Mouse (Mus musculus): ENCODE measurements around the gene Rps16.

Gene Rps16

DNA sequence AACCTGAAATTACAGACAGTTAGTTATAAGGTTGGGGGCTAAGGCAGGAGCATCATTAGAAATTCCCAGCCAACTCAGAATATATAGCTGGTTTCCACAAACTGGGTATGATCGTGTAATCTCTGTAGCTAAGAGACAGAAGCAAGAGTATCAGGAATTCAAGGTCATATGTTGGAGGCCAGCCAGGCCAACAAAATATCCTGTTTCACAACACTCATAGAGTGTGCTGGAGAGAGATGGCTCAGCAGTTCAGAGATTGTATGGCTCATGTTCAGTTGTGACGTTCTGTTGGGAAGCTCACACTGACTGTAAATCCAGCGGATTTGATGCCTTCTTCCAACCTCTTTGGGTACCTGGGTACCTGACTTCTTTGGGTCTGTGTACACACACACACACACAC is 2.7 kb upstream of the Rps16 start:
- DNase-seq (ENCODE audit: low read depth, low spot score), result no peak

DNA sequence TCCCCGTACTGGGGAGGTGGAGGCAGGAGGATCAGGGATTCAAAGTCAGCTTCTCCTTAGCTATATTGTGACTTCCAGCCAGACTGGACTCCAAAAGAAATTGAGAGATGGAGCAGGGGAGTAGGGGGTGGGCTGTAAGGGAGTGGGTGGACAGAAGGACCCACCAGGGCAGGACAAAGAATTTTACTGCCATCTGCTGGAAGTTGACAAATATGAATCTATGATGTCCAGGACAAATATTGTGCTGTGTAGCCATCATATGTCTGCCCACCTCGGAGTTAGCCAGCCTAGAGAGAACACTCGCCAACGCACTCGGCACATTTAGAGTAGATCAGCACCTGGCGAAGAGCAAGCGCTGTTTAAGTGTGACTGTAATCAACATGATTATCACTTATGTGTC is 1.9 kb upstream of the Rps16 start:
- no peak for DNase-seq (ENCODE audit: low read depth, low spot score)

DNA sequence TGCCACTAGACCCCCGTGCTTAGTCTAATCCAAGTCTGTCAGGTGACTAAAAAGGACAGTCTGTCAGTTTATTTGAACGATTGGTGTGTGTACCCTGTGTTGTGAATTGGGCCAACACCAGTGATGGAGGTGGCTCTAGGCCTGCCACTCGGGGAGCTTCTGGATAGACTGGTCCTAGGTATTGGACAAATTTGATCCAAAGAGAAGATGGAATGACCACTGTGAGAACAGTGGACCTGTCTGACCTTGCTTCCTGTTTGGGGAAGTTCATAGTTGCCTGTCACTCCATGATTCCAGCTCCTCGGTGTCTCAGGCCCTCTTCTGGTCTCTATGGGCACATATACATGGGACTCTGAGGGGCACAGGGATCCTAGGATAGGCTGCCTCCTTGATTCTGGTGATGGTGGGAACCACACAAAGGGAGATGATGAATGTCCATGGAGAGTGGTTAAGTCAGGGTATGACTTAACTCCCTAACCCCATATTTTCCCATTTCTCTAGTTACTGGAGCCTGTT is 1.3 kb downstream of the Rps16 start:
- no peak for DNase-seq (ENCODE audit: low read depth, low spot score)

DNA sequence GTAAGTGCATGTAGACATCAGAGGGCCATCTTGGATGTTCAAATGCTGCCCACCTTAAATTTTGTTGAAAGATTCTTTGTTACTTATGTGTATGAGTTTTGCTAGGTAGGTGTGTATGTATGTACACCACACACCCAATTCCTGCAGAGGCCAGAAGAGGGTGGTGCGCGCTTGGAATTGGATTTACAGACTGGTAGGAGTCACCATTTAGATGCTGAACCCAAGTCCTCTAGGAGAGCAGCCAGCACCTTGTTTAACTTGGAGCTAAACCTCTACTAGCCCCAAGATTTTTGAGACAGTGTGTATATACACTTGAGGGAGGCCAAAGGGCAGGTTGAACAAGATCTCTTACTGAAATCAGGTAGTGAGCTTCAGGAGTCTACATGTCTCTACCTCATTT is 2.8 kb downstream of the Rps16 start:
- DNase-seq (ENCODE audit: low read depth, low spot score), result no peak

DNA sequence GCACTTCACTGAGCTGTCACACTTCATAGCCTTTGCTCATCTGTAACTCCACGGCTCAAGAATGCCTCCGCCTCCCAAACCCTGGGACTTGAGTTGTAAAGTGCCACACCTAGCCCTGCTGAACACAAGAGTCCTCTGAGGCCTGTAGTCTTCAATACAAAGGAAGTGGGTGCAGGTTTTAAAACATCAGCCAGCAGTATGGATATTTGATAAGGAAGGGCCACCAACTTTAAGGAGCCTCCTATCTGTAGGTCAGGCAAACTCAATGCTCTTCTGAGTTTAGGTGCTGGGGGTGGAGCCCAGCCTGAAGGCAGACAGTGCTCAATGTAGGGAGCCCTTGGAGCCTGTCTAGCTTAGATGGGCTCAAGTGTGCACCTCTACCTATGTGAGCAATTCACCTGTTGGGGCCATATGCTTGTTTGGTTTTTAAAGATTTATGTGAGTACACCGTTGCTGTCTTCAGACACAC is 3.7 kb downstream of the Rps16 start:
- DNase-seq (ENCODE audit: low read depth, low spot score), result no peak

DNA sequence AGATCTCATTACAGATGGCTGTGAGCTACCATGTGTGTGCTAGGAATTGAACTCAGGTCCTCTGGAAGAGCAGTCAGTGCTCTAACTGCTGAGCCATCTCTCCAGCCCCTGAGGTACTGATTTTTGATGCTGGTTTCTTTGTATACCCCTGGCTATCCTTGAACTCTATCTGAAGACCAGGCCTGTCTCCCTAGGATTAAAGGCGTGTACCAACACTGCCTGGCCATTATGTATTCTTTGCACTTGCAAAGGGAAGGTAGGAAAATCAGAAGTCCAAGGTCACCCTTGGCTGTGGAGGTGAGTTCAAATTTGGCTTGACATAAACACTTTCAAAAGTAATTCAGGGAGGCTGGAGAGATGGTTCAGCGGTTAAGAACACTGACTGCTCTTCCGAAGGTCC is 4.1 kb downstream of the Rps16 start:
- no peak for DNase-seq (ENCODE audit: low read depth, low spot score)

DNA sequence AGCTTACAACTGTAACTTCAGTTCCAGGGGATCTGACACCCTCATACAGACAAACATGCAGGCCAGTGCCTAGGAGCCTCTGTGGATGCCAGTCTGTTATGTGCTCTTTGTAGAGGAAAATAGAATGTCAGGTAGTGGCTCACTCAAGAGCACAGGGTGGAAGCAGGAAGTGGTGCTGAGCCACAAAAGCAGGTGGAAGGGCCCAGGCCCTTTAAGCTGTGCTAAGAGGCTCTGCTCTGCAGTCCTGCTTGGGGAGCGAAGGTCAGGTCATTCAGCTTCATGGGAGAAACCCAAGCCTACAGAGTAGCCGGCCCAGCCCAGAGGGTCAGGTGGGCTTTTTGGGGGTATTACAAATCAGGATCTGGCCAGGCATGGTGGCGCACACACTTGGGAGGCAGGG is 4.8 kb downstream of the Rps16 start:
- no peak for DNase-seq (ENCODE audit: low read depth, low spot score)

DNA sequence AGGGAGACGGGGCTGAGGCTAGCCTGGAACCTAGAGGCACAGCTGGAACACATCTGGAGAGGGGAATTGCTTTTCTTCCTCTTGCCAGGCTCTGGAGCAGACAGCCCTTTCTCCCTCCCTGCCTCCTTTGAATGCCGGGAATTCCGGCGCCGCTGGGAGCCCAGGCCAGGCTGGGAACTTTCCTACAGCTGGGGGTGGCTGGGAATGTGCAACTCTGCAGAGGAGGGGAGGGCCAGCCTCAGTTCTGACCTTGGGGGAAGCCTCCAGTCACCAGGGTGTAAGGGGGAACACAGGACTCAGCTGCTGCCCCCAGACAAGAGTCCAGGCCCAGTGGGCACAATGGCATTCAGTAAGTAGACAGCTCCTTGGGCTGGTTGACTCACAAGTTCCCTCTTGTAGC is 6.5 kb downstream of the Rps16 start:
- no peak for DNase-seq (ENCODE audit: low read depth, low spot score)

DNA sequence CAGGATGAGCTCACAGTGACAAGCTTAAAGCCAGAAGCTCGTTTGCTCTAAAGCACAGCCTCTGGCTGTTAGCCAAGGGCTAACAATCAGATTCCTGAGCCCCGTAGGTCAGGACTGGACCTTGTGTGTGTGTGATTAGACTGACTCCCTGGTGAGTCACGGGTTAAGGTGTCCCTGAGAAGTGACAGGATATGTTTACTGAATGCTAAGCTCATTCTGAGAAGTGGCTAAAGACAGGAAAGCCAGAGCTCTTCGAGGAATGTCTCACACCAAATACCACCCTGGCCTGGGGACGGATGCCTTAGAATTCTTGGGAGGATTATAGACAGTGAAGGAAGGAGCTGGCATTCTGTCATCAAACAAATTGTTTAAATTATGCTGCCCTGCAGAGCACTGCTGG is 7.5 kb downstream of the Rps16 start:
- no peak for DNase-seq (ENCODE audit: low read depth, low spot score)

DNA sequence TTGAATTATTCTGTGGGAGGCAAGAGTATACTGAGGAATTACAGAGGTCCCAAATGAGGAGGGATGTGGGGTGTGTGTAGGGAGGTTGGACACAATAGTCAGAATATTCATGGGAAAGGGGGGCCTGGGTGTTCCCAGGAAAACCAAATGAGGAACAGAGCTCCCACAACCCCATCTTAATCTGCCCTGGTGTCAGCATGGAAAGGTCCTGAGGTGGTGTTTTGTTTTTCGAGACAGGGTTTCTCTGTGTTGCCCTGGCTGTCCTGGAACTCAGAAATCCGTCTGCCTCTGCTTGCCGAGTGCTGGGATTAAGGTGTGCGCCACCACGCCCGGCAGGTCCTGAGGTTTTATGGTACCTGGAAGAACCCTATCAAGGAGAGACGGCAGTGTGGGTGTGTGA is 8.0 kb downstream of the Rps16 start:
- DNase-seq (ENCODE audit: low read depth, low spot score), result no peak

DNA sequence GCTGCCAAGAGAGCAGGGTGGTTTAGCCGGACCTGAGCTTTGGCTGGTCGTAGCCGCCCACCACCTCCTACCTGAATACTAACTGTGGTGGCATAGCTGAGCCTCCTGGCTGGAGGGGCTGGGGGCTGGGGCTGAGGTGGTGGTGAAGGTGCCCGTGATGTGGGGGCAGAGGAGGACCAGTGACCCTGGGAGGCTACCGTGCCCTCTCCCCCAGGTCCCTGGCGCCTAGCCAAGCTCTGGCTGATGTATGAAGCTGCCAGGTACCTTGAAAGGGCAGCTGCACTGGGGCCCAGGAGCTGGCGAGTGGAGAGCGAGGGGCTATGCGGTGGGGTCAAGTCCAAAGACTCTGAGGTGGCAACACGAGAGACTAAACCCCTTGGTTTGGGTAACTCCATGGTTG is 9.4 kb downstream of the Rps16 start:
- DNase-seq (ENCODE audit: low read depth, low spot score), result no peak

DNA sequence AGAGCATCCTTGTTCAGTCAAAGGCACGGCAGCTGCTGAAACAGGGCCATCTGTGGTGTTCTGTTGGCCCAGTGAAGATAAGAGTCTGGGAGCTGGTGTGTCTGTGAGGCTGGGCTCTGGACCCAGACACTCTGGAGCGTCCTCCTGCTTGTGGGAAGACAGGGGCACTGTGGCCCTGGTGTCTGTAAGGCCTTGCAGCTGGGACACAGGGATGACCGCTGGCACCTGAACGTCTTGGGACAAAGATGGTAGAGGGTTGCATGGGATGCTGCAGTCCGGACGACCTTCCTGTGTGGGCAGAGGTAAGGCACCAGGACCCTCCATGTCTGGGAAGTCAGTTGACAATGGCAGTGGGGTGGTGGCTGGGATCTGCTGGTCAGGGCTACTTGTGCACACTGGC is 9.8 kb downstream of the Rps16 start:
- DNase-seq (ENCODE audit: low read depth, low spot score), result no peak

DNA sequence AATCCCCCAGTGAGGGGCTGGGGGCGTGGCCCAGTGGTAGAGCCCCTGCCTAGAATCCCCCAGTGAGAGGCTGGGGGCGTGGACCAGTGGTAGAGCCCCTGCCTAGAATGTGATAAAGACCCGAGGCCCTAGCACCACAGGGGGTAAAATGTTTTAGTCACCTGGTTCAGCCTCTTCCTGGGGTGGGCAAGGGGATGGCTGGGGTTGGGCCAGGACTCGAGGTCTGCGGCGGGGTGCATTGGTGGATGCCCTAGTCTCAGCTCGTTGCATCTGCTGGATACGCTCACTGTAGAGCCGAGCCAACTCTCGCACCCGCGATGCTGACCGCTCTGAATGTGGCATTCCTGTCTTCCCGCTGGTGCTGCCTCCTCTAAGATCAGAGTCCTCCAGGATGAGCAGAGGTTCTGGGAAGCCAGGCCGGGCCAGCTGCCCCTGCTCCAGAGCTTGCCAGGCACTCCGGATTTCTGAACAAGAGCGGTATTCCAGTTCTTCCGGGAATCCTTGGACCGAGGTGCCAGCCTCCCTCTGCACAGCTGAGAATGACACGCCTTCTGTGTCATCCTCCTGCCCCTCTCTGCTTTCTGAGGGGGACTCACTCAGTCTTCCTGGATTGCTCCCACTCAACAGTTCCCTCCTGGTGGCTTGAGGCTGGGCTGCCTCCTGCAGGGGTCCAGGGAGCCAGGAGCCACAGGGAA is 11.3 kb downstream of the Rps16 start:
- DNase-seq (ENCODE audit: low read depth, low spot score), result no peak

DNA sequence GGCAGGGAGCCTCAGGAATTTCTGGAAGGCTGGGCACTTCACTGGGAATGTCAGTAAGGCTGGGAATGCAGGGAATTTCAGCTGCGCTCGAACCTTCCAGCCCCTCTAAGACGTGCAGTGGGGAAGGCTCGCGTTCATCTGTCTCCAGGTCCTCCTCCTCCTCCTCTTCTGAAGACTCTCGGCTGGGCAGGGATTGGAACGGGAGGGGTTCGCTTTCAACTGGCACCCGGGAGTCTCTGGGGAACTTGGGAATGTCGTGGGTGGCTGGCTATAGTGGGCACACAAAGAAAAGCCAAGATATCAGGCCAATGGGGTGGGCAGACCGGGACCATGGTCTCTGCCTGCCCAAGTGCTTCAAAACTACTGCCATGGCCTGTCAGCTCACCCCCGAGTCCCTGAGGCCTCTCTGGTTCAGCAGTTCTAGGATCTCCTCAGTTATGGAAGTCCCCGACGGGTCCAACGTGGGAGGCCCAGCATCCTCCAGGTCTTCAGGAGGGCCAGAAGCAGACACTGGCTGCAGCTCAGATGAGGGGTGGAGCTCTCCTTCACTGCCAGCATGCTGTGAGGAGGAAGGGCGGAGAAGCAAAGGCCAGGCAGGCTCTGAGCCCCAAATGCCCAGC is 12.1 kb downstream of the Rps16 start:
- no peak for DNase-seq (ENCODE audit: low read depth, low spot score)

DNA sequence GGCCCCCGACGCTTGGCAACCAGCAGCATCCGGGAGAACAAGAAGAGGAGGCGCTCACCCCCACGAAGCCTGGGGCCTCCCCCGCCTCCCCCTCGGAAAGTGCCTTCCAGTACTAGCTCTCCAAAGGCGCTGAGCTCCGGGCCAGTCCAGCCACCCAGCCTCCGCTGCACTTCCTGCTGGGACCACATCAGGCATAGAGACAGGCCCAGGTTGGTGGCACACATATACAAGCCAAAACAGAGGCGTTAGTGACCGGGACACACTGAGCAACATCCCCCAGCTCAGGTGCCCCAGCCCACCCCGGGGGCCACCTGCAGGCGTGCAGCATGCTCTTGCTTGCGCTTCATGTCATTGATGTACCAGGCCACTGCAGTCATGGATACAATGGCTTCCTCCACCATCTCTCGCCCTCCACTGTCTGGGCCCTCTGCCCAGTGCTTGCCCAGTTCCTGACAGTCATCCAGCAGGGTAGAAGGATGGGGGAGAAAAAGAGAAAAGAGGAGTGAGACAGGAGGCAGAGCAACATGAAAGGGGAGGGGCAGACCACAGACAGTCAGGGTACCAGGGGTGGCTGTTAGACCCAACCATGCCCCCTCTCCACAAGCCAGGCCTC is 17.3 kb downstream of the Rps16 start:
- no peak for DNase-seq (ENCODE audit: low read depth, low spot score)

DNA sequence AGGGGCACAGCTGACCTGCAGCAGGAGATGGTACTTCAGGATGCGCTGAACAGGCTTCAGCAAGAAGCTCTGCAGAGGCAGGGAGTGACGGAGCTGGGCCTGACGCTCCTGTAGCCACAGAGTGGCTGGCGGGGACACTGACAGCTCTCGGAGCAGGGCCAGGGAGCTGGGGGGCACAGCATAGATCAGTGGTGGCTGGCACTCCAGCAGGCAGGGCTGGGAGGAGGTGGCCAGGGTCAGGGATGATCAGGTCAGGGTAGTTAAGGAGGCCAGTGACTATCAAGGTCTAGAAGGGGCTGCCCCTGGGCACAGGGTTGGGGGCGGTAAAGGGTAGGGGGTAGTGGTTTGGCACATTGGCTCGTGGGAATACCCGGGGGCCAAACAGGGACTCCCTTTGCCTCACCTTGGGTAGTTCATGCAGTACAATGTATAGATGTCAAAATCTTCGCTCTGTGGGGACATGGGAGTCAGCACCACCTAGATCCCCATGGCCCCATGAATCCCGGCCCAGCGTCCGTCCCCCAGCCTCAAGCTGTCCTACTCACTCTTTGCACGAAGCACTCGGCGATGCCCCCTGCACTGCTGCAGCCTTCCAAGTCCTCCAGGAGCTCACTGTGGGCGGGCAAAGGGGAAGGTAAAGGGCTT is 17.9 kb downstream of the Rps16 start:
- no peak for DNase-seq (ENCODE audit: low read depth, low spot score)

DNA sequence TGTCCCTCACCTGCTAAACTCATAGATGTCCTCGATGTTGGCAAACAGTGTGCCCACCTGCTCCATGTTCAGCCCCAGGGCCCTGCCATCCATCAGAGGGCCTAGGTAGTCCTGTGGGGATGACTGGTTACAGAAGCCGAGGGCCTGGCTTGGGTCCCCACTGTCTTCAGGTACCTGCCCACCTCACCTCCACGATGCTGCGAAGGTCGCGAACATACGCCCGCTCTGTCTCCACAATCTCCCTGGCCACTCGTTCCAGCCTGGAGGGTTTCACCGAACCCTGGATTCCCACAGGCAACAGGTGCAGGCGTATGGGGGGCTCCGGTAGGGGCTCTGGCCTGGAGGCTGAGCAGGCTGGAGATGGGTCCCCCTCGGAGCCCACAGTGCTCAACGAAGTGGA is 19.6 kb downstream of the Rps16 start:
- no peak for DNase-seq (ENCODE audit: low read depth, low spot score)

DNA sequence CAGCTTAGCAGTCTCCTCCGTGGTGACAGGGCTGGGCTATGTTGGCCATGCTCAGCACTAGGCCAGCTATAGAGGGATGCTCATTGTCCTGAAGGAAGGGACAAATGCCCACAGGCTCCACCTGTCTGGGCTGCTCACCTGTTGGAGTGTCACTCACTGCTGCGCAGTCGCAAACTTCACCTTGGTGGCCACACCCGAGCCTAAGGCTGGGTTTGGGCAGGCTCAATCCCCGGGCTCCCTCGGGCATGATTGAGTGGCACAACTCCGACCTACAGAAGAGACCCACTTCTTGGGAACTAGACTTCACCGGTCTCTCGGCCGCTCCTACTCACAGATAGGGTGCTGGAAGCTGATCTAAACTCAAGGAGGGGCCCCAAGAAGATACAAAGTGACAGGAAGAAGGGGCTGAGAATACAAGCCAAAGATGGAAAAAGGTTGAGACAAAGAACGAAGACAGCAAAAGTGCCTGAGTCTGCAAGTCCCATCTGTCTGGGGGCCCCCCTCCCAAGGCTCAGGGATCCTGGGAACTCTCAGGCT is 20.6 kb downstream of the Rps16 start:
- no peak for DNase-seq (ENCODE audit: low read depth, low spot score)

DNA sequence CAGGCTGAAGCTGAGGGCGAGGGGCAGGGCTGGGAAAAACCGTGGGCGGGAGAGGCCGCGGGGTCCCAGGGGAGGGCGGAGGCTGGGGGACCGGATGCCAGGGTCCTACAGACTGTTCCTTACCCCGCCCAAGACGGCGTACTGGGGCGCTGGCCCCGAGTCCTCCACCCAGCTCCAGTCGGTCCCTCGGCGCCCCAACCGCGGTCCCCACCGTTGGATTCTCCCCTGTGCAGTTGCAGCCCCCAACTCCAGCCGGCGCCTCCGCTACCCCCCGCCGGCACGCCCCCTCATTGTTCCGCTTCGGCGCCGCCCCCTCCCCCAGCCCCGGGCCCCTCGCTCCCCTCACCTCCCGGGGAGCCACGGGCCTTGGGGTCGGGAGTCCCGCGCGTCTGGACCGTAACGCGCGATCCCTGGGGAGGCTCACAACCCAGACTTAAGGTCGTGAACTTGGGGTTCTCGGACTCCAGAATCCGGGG is 21.1 kb downstream of the Rps16 start:
- DNase-seq (ENCODE audit: low read depth, low spot score), result no peak

DNA sequence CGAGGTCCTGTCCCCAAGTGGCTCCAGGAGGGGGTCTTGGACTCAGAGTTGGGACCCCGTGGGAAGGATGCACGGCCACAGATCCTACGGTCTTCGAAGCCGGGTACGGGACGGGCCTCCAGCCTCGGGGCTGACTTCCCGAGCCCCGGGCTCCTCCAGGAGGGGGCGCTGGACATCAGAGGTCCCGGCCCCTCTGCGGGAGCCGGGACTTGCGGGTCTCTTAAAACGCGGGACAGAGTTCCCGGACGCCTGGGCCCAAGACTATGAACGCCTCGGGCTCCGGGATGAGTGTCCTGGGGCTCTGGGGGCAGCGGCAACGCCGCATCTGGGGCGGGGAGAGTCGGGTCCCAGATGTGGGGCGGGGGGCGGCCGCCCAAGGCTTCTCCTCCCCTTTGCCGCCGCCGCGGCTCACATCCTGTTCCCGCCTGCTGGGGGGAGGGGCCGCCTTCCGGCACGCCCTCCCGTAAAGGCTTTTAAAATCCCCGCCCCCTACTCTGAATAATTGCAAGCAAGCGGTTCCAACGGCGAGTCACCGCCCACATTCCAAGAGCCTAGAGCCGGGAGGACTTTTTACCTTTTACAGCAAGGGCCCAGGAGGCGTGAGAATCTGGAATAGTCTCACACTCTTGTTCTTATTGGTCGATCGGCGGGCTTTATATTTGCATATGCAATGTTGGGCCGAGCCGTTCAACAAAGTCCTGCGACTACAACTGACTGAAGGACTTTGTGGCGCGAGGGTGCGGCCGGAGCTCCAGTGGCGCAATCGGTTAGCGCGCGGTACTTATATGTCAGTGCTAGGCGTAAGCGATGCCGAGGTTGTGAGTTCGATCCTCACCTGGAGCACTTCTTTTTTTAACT is 22.0 kb downstream of the Rps16 start, which contains the start of gene Plekhg2:
Plekhg2 (minus strand) TSS at position 349 of the 858 bp plus-strand sequence.
- DNase-seq (ENCODE audit: low read depth, low spot score), result peak; percentile 96

DNA sequence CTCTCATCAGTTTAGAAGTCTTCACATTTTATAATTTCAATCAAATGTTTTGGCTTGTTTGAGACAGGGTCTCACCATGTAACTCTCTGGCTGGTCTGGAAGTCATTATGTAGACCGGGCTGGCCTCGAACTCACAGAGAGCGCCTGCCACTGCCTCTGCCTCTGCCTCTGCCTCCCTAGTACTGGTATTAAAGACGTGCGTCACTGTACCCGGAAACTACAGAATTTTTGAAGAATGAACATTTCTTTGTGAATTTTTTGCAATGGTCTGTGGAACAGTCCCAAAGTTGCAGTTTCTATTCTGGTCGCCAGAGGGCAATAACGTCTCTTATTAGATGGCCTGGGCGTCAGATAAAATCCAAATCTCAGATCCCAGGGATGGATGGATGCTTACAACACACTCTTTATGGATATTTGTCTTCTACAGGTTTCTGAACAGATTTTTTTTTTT is 22.7 kb downstream of the Rps16 start:
- peak; percentile 93 for DNase-seq (ENCODE audit: low read depth, low spot score)

All from brain, adult 2 months (tissue).